Mouse (Mus musculus): ENCODE data around the gene Kntc1.
A peak's percentile ranks its signal among the peaks of the same experiment; 100 is the strongest.

The Kntc1 gene

DNA sequence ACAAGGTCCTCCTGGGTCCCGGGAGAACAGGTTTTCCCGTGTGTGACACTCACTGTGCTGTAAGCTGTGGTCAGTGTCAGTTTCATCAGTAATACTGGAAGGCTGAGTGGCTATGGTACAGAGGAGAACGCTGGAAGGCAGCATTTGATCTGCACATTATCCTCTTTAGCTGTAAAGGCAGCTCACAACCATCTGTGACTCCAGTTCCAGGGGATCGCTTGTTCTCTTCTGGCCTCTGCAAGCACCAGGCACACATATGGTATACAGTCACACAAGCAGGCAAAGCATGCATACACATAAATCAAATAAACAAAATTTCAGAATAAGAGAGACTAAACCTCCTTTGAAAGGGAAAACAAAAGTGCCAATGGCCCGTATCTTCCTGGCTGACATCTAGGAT, 59.0 kb downstream of the Kntc1 start:
- no peak for DNase-seq (ENCODE audit: low read depth, low spot score)

DNA sequence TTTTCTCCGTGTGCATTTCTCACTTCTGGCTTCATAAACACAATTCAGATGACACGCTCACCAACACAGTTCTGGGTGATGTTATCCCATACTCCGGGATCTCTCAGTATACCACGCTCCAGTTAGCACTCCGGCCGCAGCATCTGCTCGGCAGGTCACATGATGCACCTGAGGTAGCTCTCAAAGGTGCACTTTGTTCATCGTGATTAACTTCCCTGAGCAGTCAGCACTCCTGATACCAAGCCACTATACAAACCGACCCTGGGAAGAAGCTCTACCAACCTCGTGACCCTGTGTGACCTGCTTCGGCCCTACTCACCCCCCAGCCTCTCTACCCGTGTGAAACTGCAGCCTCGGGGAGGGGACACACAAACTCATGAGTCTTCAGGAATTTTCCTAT, 59.6 kb downstream of the Kntc1 start:
- no peak for DNase-seq (ENCODE audit: low read depth, low spot score)

- DNase-seq (ENCODE audit: low read depth, low spot score) = no peak
Observed at GRCm38 (mm10) chr5:123816891-123817290, 67.4 kb downstream of the Kntc1 start.

DNA sequence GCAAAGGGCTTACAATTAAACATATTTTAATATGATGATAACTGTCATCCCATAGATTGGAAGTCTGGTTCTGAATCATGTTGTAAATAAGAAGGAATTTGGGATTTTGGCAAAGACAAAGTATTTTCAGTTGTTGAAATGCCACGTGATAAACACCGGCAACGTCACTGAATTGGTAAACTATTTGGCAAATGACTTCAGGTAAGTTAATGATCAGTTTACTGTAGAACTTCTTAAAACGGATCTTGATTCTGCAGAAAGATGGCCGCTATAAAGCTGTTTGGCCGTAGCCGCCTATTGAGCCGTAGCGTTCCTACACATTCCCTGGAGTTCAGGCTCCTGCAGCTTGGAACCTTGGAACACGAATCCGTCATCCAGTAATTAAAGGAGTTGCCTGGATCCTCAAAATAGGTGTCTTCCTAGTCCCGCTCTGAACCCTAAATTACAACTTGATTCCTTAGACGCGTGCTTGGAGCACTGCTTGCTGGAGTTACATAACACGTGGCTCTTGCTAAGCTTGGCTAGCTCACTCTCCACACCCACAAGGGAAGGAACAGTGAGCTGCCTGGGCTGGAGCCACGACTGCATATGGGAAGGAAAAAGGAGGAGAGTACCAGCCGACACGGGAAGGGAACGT, 69.5 kb downstream of the Kntc1 start:
- no peak for DNase-seq (ENCODE audit: low read depth, low spot score)

DNA sequence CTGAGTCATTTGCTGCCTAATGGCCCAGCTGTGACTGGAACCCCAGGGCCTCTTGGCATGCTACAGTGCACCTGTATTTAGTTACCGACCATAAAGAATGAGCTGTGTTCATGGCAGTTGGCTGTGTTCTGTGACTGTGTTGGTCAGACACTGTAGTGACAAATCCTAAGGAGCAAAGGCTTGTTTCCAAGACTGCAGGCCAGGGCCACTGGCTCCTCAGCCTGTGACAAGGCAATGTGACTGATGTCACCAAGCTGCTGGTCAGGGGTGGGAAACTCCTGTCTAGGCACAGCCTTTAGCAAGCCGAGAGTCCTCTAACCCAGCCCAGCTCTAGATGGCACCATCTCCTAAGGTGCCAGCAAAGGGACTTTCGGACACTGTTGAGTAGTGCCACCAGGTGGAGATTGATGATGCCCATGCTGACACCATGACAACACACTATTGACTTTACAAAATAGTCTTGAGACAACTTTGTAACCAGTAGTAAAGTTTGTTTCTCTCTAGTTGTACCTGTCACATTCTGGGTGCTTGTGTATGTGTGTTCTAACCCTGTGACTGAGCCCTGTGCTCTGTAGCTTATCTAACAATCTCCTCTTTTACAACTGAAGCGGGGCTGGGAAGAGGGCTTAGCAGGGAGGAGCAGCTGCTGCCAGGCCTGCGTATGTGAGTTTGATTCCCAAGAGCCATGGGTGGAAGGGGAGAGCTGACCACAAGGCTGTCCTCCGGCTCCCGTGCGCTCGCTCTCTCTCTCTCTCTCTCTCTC, 71.2 kb downstream of the Kntc1 start:
- peak; percentile 34 for DNase-seq (ENCODE audit: low read depth, low spot score)

DNA sequence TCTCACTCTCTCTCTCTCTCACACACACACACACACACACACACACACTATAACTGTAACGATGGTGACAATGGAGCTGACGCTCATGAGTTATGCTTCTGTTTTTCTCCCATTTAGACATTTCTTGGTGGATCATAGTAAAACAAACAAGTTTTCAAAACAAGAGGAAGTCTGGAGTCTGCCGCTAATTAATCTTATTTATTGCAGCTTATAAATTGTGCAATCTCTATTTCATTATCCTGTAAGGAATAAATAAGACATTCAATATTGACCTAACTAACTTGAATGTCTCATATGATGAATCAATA, 71.7 kb downstream of the Kntc1 start:
- DNase-seq (ENCODE audit: low read depth, low spot score) = no peak

GRCm38 (mm10) chr5:123822706-123823105, 73.2 kb downstream of the Kntc1 start:
- DNase-seq (ENCODE audit: low read depth, low spot score) = no peak

- no peak for DNase-seq (ENCODE audit: low read depth, low spot score)
Observed at GRCm38 (mm10) chr5:123827659-123828091, 78.2 kb downstream of the Kntc1 start.

DNA sequence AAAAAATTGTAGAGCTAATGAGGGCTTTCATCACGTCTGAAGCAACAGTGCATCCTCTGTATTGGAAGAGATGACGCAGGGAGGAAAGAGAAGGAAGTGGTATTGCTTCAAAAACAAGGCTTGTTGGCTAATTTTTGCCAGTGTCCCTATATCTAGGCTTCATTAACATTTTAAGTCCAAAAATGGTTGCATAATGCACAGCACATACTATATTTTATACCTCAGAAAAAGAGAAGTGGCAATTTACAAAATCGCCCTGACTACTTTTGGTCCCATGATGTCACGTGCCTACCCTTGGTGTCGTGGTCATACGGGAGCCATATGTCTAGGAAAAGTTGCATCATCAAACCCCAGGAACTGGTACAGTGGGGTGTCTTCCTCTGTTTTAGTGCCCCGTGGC, 82.8 kb downstream of the Kntc1 start:
- no peak for DNase-seq (ENCODE audit: low read depth, low spot score)

DNA sequence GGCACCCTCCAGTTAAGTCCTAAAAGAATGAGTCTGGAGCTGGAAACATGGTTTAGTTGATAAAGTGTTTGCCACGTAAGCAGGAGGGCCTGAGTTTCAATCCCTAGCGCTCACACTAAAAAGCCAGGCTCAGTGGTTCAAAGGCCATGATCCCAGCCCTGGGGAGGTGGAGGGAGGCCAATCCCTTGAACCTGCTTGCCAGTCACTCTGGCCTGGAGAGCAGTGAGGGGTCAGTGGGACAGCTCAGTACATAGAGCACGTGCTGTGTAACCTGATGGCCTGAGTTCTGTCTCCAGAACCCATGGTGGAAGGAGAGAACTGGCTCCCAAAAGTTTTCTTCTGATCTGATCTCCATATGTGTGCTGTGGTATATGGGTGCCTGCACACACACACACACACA, 85.3 kb downstream of the Kntc1 start:
- DNase-seq (ENCODE audit: low read depth, low spot score) = no peak

GRCm38 (mm10) chr5:123837371-123837770, 87.9 kb downstream of the Kntc1 start:
- no peak for DNase-seq (ENCODE audit: low read depth, low spot score)

DNA sequence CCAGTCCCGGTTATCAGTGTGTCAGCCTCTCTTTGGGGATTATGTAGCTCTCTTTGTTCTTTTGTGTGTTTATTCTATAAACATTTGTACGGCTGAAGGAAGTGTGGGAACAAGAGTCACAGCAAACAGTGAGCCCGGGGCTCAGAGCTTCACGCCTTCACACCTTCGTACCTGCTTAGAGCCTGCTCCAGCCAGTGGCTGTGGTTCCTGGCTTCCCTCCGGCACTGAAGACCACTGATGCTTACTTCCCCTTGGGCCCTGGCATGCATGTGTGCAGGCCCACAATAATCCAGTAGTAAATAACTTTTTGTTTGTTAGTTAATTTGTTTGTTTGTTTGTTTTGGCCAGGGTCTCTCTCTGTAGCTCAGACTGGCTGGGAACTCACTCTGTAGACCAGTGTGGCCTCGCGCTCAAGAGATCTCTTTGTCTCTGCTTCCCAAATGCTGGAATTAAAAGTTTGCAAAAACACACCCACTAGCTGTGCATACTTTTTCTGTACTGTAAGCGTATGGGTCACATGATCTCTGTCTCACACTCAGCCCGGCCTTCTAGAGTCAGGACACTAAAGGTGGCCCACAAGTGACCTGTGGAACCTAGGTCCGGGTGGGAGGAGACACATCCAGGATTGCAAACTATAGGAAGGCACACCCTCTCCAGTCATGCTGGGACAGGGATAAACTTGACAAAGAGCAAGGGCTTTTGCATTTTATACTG, 92.9 kb downstream of the Kntc1 start:
- no peak for DNase-seq (ENCODE audit: low read depth, low spot score)

GRCm38 (mm10) chr5:123842935-123843282, 93.4 kb downstream of the Kntc1 start:
- no peak for DNase-seq (ENCODE audit: low read depth, low spot score)

- no peak for DNase-seq (ENCODE audit: low read depth, low spot score)
Observed at GRCm38 (mm10) chr5:123843816-123844215, 94.3 kb downstream of the Kntc1 start.

DNA sequence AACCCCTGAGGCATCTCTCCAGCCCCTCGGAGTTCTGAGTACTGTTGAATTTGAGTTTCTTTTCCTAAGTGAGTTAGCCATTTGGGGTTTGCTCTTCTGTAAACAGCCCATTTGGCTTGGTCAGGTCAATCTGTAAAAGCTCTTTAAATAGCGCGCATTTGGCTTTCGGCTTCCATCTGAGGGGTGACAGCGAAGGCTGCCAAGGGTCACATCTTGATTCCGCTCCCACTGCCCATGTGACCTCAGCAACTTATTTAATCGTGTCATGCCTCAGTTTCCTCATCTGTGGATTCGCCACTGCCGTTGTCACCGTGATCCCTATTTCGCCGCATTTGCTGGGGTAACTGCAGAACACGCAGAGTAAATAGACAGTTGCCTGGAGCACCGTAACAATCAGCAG, 94.8 kb downstream of the Kntc1 start:
- DNase-seq (ENCODE audit: low read depth, low spot score) = no peak

GRCm38 (mm10) chr5:123851398-123851797, 101.9 kb downstream of the Kntc1 start:
- DNase-seq (ENCODE audit: low read depth, low spot score) = no peak

DNA sequence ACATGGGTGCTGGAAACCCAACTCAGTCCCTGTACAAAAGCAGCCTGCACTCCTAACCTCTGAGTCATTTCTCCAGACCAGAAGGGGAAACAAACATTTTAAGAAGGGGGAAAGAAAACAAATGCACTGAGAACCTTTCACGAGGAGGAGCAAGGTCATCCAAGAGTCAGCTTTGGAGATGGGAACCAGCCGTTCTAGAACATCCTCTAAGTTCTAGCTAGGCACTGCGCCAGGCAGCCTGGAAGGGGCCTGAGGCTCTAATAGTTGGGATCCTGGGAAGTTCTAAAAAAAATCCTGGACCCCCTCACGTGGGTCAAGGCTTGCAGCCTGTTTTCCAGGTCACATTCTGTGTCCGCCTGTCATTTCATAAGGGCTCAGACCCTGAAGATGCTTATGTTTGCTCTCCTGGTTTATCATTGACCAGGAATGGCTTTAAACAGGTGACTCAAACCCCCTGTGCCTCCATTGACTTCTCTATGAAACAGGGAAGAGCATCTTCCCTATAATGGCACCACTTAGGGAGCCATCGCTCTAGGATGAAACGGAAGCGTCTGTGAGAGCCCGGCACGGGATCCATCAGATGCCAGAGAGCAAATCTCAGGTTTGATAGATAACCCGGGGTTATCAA, 104.5 kb downstream of the Kntc1 start:
- DNase-seq (ENCODE audit: low read depth, low spot score) = no peak

GRCm38 (mm10) chr5:123854511-123854910, 105.0 kb downstream of the Kntc1 start:
- no peak for DNase-seq (ENCODE audit: low read depth, low spot score)

GRCm38 (mm10) chr5:123858798-123859197, 109.3 kb downstream of the Kntc1 start:
- no peak for DNase-seq (ENCODE audit: low read depth, low spot score)

- peak; percentile 56 for DNase-seq (ENCODE audit: low read depth, low spot score)
Observed at GRCm38 (mm10) chr5:123862374-123863350, 113.1 kb downstream of the Kntc1 start.

DNA sequence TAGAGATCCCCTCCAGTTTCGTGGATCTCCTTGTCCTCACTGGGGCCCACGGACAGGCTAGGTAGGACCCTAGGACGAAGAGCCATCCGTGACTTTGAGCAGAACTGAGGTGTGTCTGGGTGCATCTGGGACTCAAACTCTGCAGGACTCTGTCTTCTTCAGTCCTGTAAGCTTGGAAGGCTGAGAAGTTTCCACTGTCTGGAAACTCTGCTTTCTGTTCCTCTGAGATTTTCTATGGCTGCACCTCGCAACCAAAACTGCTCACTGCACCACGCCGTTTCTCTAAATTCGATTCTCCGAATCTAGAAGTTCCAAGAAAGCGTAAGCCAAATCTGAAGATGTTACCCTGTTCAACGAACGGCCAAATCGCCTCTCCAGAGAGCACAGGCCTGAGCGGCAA, 114.4 kb downstream of the Kntc1 start:
- DNase-seq (ENCODE audit: low read depth, low spot score) = no peak

Measured in A20 (cell line).